Mouse (Mus musculus) lung, postnatal 10 days (tissue): ENCODE measurements around the gene Fastk.

Source experiments
- DNase-seq: peaks from one replicate; pipeline ENCODE4 v3.0.0; 2021

Fastk gene

DNA sequence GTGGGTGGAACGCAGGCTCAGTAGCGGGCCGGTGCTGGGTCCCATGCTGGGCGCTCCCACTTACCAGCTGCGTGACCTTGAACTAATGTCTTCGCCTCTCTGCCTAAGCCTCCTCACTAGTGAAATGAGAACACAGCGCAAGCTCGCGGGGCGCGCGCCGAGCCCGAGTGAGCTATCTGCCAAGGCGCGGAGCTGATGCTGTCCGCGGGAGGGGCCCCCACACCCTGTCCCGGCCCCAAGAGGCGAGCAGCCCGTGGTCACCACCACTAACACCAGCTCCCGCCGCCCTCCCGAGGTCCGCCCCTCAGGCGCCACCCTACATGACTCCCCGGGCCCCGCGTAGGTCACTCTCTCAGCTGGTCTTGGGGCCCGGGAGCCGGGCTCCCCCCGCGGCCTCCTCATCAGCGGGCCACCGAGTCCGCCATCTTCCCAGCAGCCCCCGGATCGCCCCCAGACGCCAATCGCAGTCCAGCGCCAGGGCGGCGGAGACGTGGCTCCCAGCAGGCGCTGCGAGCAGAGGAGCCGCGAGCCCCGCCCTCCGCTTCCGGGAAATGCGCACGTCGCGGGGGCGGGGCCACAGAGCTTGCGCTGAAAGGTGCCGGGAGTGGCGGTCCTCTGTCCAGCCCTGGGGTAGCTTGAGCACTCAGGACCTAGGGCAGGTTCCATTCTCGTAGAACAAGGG lies at the start of gene Fastk:
TSS of gene Fastk (minus strand) at position 542 of the 682 bp plus-strand sequence.
- DNase-seq: peak; percentile 95

DNA sequence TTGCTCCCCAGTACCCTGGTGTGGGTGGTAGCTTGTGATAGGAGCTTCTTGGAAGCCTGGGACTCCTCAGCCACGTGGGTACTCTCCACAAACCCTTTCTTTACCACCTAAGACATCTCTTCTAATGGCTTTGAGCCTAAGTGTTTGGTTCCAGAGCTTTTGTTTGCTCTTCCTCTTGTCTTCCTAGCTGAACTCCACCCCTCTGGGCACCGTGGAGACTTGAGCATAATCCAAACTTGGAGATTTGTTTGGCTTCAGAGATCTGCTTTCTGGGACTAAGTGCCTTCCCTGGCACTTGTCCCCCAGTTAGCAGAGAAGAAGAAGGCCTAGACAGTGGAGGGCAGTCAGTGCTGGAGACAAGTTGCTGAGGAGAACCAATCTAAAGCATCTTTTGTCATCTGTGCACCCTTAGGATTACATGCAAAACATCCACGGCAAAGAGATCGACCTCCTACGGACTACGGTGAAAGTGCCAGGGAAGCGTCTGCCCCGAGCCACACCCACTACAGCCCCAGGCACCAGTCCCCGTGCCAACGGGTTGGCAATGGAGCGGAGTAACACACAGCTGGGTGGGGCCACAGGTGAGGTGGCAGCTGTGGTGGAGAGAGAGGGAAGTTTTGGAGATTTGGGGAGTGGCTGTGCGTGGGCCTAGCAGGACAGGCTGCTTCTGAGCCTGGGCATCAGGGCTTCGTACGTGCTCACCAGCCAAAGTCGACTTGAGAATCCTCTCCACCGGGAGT lies 47.6 kb upstream of the Fastk start:
- peak; percentile 49 for DNase-seq

DNA sequence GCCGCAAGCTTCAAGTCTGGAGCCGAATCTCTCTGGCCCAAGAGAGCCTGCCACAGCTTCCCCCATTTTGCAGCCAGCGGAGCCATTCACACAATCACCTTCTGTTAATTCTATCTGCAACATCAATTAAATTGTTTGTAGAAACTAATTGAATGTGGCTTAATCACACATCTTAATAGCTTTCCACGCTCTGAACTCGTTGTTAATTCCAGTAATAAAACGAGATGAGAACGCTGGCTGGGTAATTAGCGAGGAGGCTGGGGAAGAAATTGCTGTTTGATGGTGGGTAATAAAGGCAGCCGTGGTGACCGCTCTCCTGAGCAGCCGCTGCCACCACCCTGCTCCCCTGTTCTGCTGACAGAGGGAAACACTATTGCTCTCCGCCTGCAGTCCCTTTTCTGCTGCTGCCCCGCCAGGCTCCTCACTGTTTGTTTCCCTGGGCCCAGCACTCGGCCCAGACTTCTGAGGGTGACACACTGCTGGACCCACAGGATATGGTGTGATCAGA lies 45.4 kb upstream of the Fastk start:
- DNase-seq: no peak

DNA sequence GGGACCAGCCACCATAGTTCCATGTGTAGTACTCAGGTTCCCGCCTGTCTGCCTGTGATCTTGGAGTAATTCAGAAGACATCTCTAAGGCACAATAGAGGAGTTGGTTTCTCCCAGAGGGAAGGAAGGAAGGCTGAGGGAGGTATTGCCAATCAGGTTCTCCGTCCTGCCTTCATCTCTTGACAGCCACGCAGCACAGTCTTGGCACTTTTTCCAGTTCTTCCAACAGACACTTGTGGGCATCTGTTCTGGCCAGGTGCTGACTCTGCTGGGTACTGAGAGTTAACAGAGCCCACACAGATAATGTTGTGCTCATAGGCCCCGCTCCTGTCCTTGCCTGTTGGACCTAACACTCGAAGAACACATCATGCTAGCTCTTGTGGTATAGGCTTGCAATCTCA lies 41.7 kb upstream of the Fastk start:
- no peak for DNase-seq

DNA sequence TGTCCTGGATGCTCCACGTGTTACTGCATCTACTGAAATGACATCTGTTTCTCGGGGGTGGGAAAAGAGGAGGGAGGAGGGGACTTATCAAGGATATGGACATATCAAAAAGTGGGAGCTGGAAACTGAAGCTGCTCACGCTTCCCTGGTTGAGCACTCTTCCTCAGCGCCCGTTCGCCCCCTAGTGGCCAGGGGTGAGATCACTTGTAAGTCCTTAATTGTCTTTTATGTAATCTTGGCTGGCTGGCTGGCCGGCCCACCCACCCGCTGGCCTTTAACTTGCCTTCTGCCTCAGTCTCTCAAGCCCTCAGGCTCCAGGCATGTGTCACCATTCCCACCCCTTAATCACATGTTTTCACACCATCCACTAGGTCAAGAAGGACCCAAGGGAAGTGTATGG lies 41.0 kb upstream of the Fastk start:
- DNase-seq: peak; percentile 93

DNA sequence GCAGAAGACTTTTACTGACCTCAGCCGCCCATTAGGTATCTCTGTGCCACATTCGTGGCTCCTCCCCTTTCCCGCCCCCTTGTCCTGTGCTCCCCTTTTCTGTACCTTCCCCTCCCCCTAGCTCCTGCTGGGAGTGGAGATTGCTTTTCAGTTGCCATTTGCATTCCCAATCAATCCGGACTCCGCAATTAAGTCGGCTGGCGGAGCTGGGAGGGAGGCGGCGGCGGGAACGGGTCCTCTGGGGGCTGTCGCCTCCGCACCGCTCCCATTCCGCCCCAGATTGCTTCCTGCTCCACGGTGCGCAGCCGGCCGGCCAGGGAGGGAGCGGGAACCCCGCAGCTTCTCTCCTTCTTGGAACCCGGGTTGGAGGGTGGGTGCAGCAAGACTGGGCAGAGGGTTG lies 39.9 kb upstream of the Fastk start:
- no peak for DNase-seq

DNA sequence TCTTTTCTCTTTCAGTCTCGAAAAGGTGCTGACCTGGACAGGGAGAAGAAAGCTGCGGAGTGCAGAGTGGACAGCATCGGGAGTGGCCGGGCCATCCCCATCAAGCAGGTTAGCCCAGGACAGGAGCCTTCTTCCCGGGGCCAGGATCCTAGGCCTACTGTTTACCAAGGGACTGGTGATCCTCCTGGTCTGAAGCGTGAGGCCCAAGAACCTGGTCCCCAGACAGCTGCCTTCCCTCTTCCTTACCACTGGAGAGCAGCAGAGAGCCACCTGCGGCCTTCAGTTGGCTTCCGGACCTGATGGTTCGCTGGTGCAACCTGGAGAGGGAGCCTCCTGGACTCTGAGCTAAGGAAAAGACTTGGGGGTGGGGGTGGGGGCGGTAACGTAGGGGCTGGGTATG lies 38.2 kb upstream of the Fastk start:
- DNase-seq: peak; percentile 76

DNA sequence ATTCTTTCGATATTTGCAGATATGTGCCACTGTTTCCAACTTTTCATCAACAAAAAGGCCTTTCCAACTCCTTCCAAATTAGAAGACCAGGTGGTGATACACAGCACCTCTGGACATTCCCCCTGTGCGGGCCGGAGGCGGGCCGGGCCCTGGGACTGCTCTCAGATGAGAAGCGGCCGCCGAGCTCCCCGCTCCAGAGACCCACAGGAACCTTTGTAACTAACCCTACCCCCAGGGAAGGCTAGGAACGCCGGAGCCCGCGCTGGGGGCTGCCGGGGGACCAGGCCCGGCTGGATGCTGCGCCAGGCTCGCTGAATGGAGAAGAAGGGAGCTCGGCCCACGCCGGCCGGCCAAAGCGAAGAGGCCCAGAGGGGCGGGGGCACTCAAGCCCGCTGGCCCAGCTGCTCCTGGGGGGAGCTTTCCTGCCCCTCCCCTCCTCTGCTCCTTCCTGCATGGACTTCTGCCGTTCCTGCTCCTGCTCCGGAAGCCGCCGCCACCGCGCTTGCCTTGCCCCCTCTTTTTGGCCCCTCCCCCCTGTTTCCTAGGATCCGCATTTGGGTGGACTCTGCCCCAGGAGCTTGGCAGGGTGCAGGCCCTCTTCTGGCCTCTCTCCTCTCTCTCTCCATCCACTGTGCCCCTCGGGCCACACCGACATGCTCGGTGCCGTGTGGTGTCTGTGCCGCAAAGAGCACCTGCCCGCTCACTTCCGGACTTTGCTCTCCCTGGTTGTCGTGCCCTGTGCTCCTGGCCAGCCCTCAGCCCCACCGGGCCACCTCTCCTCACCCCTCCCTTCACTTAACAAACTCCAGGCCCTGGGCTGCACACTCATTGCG lies 37.4 kb upstream of the Fastk start:
- no peak for DNase-seq

DNA sequence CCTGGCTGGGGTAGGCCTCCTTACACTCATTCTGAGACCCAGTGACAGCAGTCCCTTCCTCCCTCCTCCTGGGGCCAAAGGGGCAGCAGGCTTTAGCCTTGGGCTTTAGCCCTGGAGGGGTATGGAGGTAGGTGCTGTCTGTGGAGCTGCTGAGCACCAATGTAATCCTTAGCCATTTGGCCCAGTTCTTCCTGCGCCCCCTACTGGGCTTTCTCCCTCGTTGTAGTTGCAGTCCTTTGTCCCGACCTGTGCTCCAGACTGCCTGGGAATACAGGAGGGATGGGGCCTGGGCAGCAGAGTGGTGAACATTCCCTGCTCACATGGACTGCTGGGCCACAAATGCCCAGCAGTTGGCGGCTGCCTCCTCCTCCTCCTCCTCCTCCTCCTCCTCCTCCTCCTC lies 36.6 kb upstream of the Fastk start:
- peak; percentile 80 for DNase-seq

DNA sequence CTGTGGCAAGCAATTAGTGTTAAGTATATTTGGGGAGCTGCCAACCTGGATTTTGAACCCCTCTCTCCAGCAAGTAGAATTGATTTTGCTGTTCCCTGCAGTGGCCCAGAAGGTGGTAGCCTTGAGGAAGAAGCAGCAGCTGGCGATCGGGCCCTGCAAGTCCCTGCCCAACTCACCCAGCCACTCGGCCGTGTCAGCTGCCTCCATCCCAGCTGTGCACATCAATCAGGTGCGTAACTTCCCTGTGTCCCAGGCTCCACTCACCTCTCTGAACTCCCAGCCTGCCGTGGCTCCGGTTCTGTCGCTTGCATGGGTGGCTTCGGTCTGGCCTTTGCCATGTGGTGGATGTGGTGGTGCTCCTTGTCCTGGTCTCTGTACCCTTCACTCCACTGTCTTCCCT lies 32.8 kb upstream of the Fastk start:
- no peak for DNase-seq

DNA sequence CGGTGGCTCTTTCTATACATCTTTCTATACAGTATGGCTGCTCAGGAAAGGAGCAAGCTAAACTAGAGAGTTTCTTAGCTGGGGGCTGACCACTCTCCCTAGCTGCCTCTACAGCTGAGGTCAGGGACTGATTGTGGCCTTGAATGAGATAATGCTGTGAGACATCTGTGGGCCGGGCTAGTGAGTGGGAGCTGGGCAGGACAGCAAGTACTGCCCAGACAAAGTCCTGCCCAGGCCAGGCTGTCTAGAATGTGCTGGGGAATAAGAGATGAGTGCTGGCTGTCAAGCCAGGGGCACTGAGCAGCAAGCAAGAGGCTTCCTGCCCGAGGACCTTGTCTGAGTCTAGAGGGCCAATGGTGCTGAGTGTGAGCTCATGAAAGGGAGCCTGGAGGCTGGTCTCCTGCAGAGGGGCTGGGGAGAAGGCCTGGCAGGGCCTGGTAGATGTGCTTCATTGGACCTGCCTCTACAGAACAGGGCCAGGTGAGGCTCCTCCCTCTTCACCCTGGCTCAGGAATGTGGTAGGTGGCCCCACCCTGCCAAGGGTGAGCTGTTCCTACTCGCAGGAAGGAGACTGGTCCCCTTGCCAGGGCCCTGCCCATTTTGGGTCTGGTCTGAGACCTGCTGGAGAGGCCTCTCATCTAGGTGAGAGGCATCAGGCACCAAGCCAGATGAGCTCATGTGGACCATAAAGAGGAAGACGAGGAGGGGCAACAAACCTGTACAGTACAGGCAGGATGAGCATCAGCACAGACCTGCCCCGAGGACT lies 30.6 kb upstream of the Fastk start:
- peak; percentile 90 for DNase-seq

DNA sequence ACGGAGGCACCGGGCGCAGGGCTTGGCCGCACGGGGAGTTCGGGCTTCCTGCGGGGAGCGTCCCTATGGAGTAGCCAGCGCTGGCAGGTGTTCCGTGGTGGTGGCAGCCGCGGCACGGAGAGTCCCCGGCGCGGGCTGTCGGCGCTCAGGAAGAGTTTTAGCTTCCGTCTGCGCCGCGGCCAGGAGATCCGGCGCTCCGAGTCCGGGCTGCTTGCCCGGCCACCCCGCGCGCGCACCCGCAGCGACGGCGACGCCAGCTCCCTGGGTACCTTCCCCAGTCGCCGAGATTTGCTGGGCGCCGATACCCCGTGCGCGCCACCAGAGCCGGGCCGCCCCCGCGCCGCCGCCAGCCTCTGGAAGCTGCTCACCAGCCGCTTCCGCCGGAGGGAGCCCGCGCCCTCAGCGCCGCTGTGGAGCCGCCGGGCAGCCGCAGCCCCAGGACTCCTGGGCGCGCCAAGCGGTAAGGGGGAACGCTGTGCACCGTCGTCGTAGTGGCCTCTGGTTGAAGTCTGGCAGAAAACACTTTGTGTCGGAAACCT lies 29.7 kb upstream of the Fastk start:
- DNase-seq: peak; percentile 66

DNA sequence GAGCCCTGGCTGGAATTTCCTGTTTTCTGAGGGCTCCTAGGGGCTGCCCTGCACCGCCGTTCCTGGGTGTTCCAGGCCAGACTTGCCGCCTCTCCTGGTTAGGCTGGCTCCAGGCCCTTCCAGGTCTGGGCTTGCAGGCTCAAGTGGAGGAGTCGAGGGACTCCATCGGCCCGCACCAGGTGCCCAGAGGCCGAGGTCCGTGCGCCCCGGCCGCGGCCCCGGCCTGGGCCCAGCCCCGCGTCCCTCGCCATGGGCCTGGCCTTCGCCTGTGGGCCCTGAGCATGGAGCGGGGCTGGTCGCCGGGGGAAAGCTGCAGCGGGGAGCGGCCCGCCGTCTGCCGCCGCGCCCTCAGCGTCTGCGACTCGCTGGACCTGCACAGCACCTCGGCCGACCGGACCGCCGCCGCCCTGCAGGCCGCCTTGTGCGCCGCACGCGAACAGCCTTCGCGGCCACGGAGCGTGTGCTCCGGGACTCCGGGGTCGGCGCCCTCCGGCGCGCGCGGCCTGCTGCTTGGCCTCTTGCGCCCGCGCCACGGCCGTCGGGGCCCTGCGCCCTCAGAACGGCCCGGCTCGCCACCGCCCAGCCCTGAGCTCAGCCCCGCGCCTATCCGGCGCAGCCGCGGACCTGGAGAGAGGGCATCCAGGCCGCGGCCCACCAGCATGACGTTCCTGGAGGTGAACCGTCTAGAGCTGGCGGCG lies 29.1 kb upstream of the Fastk start:
- DNase-seq: peak; percentile 72

DNA sequence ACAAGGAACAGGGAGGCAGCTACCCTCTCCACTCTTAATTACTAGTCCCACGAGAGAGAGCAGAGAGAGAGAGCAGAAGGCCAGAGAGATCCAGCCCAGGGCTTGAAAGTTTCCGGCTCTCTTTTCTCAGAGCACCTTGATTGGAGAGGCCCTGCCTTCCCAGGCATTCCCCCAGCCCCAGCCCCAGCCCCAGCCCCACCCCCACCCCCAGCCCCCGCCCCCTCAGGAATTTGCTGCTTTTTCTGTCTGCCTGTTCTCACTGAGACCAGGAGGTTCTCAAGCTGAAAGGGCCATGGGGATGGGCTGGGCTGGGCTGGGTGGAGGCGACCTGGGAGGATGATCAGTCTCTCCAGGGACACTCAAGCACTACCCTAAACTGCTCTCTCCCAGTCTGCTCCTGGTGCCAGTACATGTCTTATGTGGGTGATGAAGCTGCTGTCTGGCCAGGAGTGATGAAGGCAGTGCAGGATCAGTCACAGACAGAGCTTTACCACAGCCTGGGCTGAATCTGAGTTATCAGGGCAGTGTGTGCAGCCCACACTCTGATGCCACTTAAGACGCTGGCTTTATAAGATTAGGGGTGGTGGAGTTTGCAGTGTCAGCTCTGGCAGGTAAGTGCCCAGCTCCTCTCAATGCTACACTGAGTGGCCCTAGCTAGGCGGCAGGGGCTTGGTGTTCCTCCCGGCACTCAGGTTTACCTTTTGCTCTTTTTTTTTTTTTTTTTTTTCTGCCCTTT lies 28.0 kb upstream of the Fastk start:
- peak; percentile 33 for DNase-seq

DNA sequence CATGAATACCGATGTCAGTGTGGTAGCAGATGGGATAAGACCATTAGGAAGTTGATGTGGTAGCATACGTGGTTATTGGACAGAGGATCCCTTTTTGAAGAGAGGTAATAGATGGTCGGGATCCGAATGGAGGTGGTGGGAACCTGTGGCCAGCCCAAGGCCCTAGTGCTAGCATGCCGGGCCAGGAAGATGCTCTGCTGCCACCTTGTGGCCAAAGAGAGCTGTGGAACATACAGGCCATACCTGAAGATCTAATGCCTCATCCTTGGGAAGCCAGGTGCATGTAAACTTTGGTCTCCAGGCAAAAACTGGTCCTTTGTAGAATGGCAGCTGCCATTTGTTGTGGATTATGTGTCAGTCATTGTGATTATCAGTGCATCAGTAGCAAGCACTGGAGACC lies 25.5 kb upstream of the Fastk start:
- DNase-seq: peak; percentile 83

DNA sequence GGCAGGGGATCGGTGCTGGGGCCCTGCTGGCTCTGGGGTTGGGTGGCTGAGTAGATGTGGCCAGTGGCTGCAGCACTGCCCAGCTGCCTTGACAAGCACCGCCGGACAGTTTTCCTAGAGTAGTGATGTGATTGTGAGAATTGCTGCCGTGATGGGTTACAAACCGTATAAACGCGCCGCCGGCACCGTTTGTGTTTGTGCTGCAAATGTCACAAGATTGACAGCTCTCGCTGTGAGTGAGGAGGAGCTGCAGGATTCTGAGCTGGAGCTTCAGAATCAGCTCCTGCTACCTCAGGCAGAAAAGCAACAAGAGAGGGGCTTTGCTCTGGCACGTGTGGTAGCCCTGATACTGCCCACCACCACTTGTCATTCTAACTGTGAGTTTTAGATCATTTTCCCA lies 21.7 kb upstream of the Fastk start:
- DNase-seq: no peak

DNA sequence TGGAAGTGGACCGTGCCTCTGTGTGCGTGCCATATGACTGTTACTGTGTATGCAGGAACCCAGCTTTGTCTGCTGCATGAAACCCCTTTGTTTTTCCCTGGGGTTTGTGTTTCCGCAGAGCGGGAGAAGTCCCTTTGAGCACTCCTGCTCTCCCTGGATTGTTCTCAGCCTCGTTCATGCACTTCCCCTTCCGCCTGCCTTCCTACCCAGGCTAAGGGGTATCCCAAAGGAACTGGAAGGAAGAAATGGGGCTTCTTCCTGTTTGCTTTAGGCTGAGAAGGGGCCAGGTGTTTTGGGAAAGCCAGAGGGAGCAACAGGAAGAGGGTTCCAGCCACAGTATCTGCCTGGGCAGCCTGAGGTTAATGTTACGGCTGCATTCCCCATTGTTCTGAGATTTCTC lies 10.5 kb upstream of the Fastk start:
- no peak for DNase-seq

DNA sequence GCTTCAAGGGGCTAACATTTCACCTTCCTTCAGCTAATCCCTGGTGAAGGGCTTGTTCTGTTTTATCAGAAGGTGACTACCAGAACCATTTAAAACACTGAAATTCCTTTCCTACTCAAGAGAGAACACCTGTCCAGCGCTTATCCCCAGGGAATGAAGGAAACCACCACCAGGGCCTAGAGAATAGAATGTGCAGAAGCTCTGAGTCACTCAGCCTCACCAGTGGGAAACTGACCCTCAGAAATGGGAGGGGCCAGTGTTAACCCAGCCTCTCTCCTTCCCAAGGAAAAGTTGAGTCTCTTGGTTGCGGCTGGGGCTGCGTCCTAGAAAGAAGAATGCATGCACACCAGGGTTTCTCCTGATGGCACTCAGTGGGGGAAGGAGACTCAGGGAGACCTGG lies 10.0 kb upstream of the Fastk start:
- DNase-seq: peak; percentile 19

DNA sequence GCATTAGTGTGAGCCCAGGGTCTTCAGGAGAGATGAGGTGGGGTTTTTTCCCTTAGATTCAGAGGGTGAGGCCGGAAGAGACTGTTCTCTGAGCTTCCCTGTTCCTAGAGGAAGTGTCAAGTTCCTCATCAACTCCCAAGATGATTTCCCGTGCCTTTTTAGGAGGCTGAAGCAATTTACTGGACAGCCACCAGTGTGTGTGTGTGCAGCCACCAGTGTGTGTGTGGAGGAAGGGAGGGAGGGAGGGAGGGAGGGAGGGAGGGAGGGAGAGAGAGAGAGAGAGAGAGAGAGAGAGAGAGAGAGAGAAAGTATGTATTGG lies 8.9 kb upstream of the Fastk start:
- no peak for DNase-seq

DNA sequence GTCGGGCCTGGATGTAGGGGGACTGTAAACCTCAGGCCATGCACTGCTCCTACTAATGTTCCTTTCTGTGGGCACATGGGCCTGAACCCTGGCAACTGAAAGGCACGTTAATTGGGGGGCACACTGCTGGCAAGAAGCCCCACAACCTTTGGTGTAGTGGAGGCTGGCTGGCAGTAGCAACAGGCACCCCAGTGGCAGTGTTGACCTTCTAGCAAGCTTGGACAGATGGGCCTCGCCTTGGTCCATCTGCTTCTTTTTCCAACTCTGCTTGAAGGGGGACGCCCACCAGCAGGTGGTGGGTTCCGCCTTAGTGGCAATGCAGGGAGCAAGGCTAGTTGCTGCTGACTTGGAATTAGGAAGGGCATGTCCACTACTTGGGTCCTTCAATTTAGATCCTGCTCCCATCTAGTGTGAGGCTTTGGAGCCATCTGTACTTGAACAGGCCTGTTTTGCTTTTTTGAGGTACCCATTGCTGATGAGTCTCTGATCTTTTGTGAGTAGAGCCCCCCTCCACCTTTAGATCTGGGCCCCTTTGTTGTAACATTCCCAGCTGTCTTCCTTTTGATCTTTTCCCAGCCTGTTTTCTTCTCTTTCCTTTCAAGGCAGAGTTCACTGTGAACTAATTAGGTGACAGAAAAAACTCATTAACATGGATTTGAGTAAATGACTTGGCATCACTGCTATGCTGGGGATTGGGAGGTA lies 8.3 kb upstream of the Fastk start:
- DNase-seq: no peak
